8 mouse cellular contexts compared by ENCODE assay signal in the genomic region with DNA sequence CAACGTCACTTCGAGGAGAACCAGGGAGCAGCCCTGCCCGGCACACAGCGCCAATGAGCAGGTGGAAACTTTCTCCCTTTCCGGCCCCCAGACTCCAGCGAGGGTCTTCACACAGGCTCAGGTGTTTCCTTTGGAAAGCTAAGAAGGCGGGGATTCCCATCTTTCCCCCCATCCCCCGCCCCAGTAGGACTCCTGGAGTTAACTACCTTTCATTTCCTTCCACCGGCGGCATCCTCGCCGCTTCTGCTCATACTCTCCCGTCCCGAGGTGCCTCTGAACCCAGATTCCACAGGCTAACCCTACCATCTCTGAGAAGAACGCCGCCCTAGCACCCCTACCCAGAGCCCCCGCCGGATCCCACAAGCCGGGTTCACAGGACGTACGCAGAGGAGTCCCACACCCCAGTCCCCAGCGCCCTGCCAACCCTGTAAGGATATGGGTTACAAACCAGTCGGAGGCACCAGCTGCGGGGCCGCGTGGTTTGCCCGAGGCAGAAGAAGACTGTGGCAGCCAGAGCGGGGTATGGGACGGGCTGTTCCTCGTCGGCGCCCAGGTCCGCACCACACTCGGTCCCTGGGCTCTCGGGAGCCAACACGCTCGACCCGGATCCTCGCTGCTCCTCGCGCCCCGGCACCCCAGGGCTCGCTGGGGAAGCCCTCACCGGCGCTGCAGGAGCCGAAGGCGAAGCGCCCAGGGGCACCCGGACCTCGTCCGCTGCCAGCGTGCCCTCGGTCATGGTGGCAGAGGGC. TPM values are rescaled to one million over a fixed set of nuclear protein-coding genes. Genes with fewer than 3 reads are reported as not detected.
DNase-seq lines count a peak whose midpoint lies in the region; ATAC-seq and TF ChIP-seq lines count a peak whose summit lies in the region.

No protein-coding gene starts in this region.

- WGBS in heart, embryonic 11.5 days (ENCODE audit: insufficient replicate concordance) = 1% methylated on average over 51 of the region's 53 CpGs
- 1% methylated on average over 53 of the region's 53 CpGs for WGBS in embryonic facial prominence, embryonic 10.5 days
- WGBS in hindbrain, embryonic 14.5 days = under 1% methylated on average over 53 of the region's 53 CpGs

- peak overlapping the region; percentile 64 for H3K4me3 ChIP-seq in heart, embryonic 11.5 days (ENCODE audit: low read depth, low read length)
- peak overlapping the region; percentile 65 for H3K4me3 ChIP-seq in ES-Bruce4 (ENCODE audit: low read depth, low read length)
- H3K4me3 ChIP-seq in embryonic facial prominence, embryonic 10.5 days = peak overlapping the region; percentile 83
- peak overlapping the region; percentile 89 for H3K4me3 ChIP-seq in hindbrain, embryonic 14.5 days (replicated peaks; ENCODE audit: low read length)

- ATAC-seq in heart, embryonic 11.5 days (replicated peaks; ENCODE audit: insufficient number of reproducible peaks, low FRiP score, low TSS enrichment) = no peak
- peak; percentile 1; the same call in 1 of the 2 replicates for ATAC-seq in hindbrain, embryonic 14.5 days (ENCODE audit: low FRiP score)

- peak overlapping the region; percentile 74 for H3K4me2 ChIP-seq in heart, embryonic 11.5 days
- H3K4me2 ChIP-seq in hindbrain, embryonic 14.5 days (replicated peaks) = peak overlapping the region; percentile 80

- TF ChIP-seq POLR2A in ES-Bruce4 (IDR thresholded peaks at IDR 0.05; ENCODE audit: insufficient read depth, low read length) = no peak

- H3K27ac ChIP-seq in heart, embryonic 11.5 days (ENCODE audit: low read depth, low read length) = peak overlapping the region; percentile 77
- H3K27ac ChIP-seq in ES-Bruce4 (ENCODE audit: insufficient read depth, low read length) = no peak overlapping the region
- peak overlapping the region; percentile 90 for H3K27ac ChIP-seq in embryonic facial prominence, embryonic 10.5 days (replicated peaks)
- peak overlapping the region; percentile 79 for H3K27ac ChIP-seq in hindbrain, embryonic 14.5 days

- DNase-seq in heart, adult 9 months (ENCODE audit: low spot score in 2 of 2) = no peak
- peak; percentile 67 for DNase-seq in embryonic facial prominence, embryonic 10.5 days (ENCODE audit: low spot score)
- DNase-seq in hindbrain, embryonic 14.5 days (ENCODE audit: low spot score) = no peak
- DNase-seq in lung, postnatal 10 days = peak; percentile 19
- DNase-seq in testis, postnatal 10 days (ENCODE audit: low spot score) = peak; percentile 66
- no peak for DNase-seq in left cerebral cortex, adult 9 months (ENCODE audit: low spot score in 2 of 2)

- no peak for TF ChIP-seq CTCF in ES-Bruce4 (IDR thresholded peaks at IDR 0.05; ENCODE audit: low read depth, low read length)

- H3K36me3 ChIP-seq in heart, embryonic 11.5 days (ENCODE audit: control insufficient read depth, insufficient read depth, low read length) = peaks cover 4% of the 10 kb centered on the region
- H3K36me3 ChIP-seq in ES-Bruce4 (ENCODE audit: control insufficient read depth, insufficient read depth, low read length, poor library complexity, severe bottlenecking) = no peaks in the 10 kb centered on the region
- H3K36me3 ChIP-seq in embryonic facial prominence, embryonic 10.5 days (replicated peaks) = no peaks in the 10 kb centered on the region
- no peaks in the 10 kb centered on the region for H3K36me3 ChIP-seq in hindbrain, embryonic 14.5 days (replicated peaks; ENCODE audit: control insufficient read depth, insufficient read depth)

- H3K9me3 ChIP-seq in heart, embryonic 11.5 days (replicated peaks; ENCODE audit: control insufficient read depth, low read length) = no peaks in the 10 kb centered on the region
- H3K9me3 ChIP-seq in ES-Bruce4 (replicated peaks; ENCODE audit: control insufficient read depth, insufficient read depth, low read length, poor library complexity, severe bottlenecking) = no peaks in the 10 kb centered on the region
- no peaks in the 10 kb centered on the region for H3K9me3 ChIP-seq in embryonic facial prominence, embryonic 10.5 days
- H3K9me3 ChIP-seq in hindbrain, embryonic 14.5 days (ENCODE audit: control insufficient read depth, low read length) = no peaks in the 10 kb centered on the region

- H3K9ac ChIP-seq in heart, embryonic 11.5 days (ENCODE audit: low read depth, low read length) = peak overlapping the region; percentile 88
- peak overlapping the region; percentile 21 for H3K9ac ChIP-seq in ES-Bruce4 (ENCODE audit: low read depth, poor library complexity, severe bottlenecking)
- H3K9ac ChIP-seq in hindbrain, embryonic 14.5 days = peak overlapping the region; percentile 88

- peaks cover 3% of the 10 kb centered on the region; the same call in 1 of the 2 replicates for H3K27me3 ChIP-seq in heart, embryonic 11.5 days (ENCODE audit: control insufficient read depth, insufficient read depth, low read length)
- peaks cover 8% of the 10 kb centered on the region for H3K27me3 ChIP-seq in ES-Bruce4 (ENCODE audit: control insufficient read depth, insufficient read depth, low read length, poor library complexity, severe bottlenecking)
- H3K27me3 ChIP-seq in embryonic facial prominence, embryonic 10.5 days (replicated peaks; ENCODE audit: low read depth, poor library complexity, severe bottlenecking) = peaks cover 83% of the 10 kb centered on the region
- H3K27me3 ChIP-seq in hindbrain, embryonic 14.5 days (ENCODE audit: control insufficient read depth, insufficient read depth, low read length) = peaks cover 7% of the 10 kb centered on the region; the same call in 1 of the 2 replicates

- peaks cover 40% of the 10 kb centered on the region for H3K4me1 ChIP-seq in heart, embryonic 11.5 days (ENCODE audit: control insufficient read depth, insufficient read depth, low read length)
- no peaks in the 10 kb centered on the region for H3K4me1 ChIP-seq in ES-Bruce4 (ENCODE audit: control insufficient read depth, insufficient read depth, low read length)
- H3K4me1 ChIP-seq in embryonic facial prominence, embryonic 10.5 days = peaks cover 68% of the 10 kb centered on the region
- H3K4me1 ChIP-seq in hindbrain, embryonic 14.5 days (replicated peaks; ENCODE audit: control insufficient read depth, insufficient read depth, low read length) = peaks cover 28% of the 10 kb centered on the region

- TF ChIP-seq EP300 in ES-Bruce4 (IDR thresholded peaks at IDR 0.05; ENCODE audit: insufficient read depth, low read depth, low read length) = no peak

RNA-seq across cellular contexts. Expression of gene Cacna1h, which starts 1.0 kb away (rescaled TPM):
- 10.3 and 10.6 TPM in 2 replicates for polyA plus RNA-seq in heart, embryonic 11.5 days (2014; fragmentation: Nextera tagmentation; extraction: Ambion mirVana)
- 4.4 and 5.6 TPM in 2 replicates for polyA plus RNA-seq in ES-Bruce4 (2011; ENCODE audit: insufficient read depth, insufficient read length, low read depth, missing spikeins)
- polyA plus RNA-seq in embryonic facial prominence, embryonic 10.5 days (2016; fragmentation: Nextera tagmentation; extraction: Ambion mirVana) = 2.9 and 3.3 TPM in 2 replicates
- 10.6 and 14.1 TPM in 2 replicates for polyA plus RNA-seq in hindbrain, embryonic 14.5 days (2014; fragmentation: Nextera tagmentation; extraction: Ambion mirVana)

RNA-seq across cellular contexts. Expression of gene Tekt4, which starts 21.8 kb away (rescaled TPM):
- polyA plus RNA-seq in heart, embryonic 11.5 days (2014; fragmentation: Nextera tagmentation; extraction: Ambion mirVana) = 0.97 and 1.2 TPM in 2 replicates
- not detected in 2 replicates for polyA plus RNA-seq in ES-Bruce4 (2011; ENCODE audit: insufficient read depth, insufficient read length, low read depth, missing spikeins)
- polyA plus RNA-seq in embryonic facial prominence, embryonic 10.5 days (2016; fragmentation: Nextera tagmentation; extraction: Ambion mirVana) = 0.33 TPM in 1 of 2 replicates, not detected in the other
- 1.2 and 2.4 TPM in 2 replicates for polyA plus RNA-seq in hindbrain, embryonic 14.5 days (2014; fragmentation: Nextera tagmentation; extraction: Ambion mirVana)

Comparison
In these comparisons a context has a peak if more than half of its experiments do, and no peak if none do; other contexts are left out.
1. H3K9ac ChIP-seq: peak in every context shown above with its lines; median percentile 88 in heart, embryonic 11.5 days; 88 in hindbrain, embryonic 14.5 days; 21 in ES-Bruce4.
2. DNase-seq: peak in embryonic facial prominence, embryonic 10.5 days (single experiment), lung, postnatal 10 days (single experiment) and testis, postnatal 10 days (single experiment); none in heart, adult 9 months (0 of 2), hindbrain, embryonic 14.5 days (single experiment) and left cerebral cortex, adult 9 months (0 of 2).
3. Peak in every context shown above with its lines, with median percentiles within 50 percentile points of each other: H3K4me3 ChIP-seq.